In genomic region chr10:107351696-107352485, GRCm38 (mm10) we compare ENCODE assay signal across 28 mouse cellular contexts.
DNase-seq lines count a peak whose midpoint lies in the region; ATAC-seq and TF ChIP-seq lines count a peak whose summit lies in the region.
"Had no signal": no experiment of that assay in that cellular context is flagged by ENCODE, and none has a peak within 500 bp of the region (broad histone marks: within the 10 kb centered on the region; RNA-seq: fewer than 3 reads in every experiment).

No protein-coding gene starts in this region.

- WGBS in hindbrain, embryonic 11.5 days, result 52% methylated on average over 6 of the region's 6 CpGs
- WGBS in hindbrain, postnatal 0 days, result 31% methylated on average over 6 of the region's 6 CpGs

- no peak overlapping the region for H3K4me2 ChIP-seq in hindbrain, embryonic 11.5 days (replicated peaks; ENCODE audit: low read depth, low read length)
- no peak overlapping the region for H3K4me2 ChIP-seq in hindbrain, postnatal 0 days (ENCODE audit: low read depth, low read length)
- H3K4me2 ChIP-seq: embryonic facial prominence, embryonic 12.5 days; heart, embryonic 15.5 days; liver, embryonic 15.5 days; lung, embryonic 15.5 days had no signal

- H3K9ac ChIP-seq in hindbrain, embryonic 11.5 days (ENCODE audit: low read depth, low read length), result no peak overlapping the region
- H3K9ac ChIP-seq in hindbrain, postnatal 0 days (replicated peaks; ENCODE audit: low read length), result no peak overlapping the region
- H3K9ac ChIP-seq: embryonic facial prominence, embryonic 12.5 days; heart, embryonic 15.5 days; liver, embryonic 15.5 days; lung, embryonic 15.5 days had no signal

- H3K4me1 ChIP-seq in hindbrain, embryonic 11.5 days (replicated peaks; ENCODE audit: control insufficient read depth, insufficient read depth, low read length), result no peaks in the 10 kb centered on the region
- H3K4me1 ChIP-seq in hindbrain, postnatal 0 days (ENCODE audit: insufficient read depth, low read length), result no peaks in the 10 kb centered on the region
- H3K4me1 ChIP-seq: embryonic facial prominence, embryonic 12.5 days; heart, embryonic 15.5 days; liver, embryonic 15.5 days; lung, embryonic 15.5 days had no signal

- peak; percentile 64 for DNase-seq in cerebellum, adult 9-10 months
- DNase-seq in cerebellum, postnatal 36 days, result no peak
- no peak for DNase-seq in hindbrain, embryonic 11.5 days (ENCODE audit: low spot score)
- no peak for DNase-seq in hindbrain, postnatal 0 days (ENCODE audit: low spot score)
- DNase-seq in MN1 (ENCODE audit: low spot score), result peak; percentile 69
- peak; percentile 22 for DNase-seq in brain, embryonic 18.5 days (ENCODE audit: low read depth, low spot score)
- no peak for DNase-seq in layer of hippocampus, postnatal 25 days (ENCODE audit: extremely low spot score in 1 of 2, low spot score in 1 of 2)
- DNase-seq in right cerebral cortex, postnatal 4 days, result no peak
- DNase-seq: adrenal gland, postnatal 36 days; cerebellum, adult 9-11 months; heart, postnatal 36 days; kidney, adult 18-20 months; layer of hippocampus, adult 9-11 months; liver; lung, postnatal 36 days; thymus, adult 2 months had no signal

- H3K4me3 ChIP-seq in hindbrain, embryonic 11.5 days (ENCODE audit: low read depth, low read length), result no peak overlapping the region
- H3K4me3 ChIP-seq in hindbrain, postnatal 0 days (ENCODE audit: low read length), result no peak overlapping the region
- H3K4me3 ChIP-seq: embryonic facial prominence, embryonic 12.5 days; erythroblast, embryonic 14.5 days; heart, embryonic 15.5 days; limb, embryonic 10.5 days; liver, embryonic 15.5 days; lung, embryonic 15.5 days; myocyte had no signal

- H3K27ac ChIP-seq in hindbrain, embryonic 11.5 days (ENCODE audit: low read depth, low read length), result no peak overlapping the region
- no peak overlapping the region for H3K27ac ChIP-seq in hindbrain, postnatal 0 days
- H3K27ac ChIP-seq: embryonic facial prominence, embryonic 12.5 days; heart, embryonic 15.5 days; kidney, postnatal 0 days; limb, embryonic 10.5 days; liver, embryonic 15.5 days; lung, embryonic 15.5 days; stomach, postnatal 0 days had no signal

- no peaks in the 10 kb centered on the region for H3K9me3 ChIP-seq in hindbrain, embryonic 11.5 days (ENCODE audit: control insufficient read depth, low read length)
- H3K9me3 ChIP-seq in hindbrain, postnatal 0 days (ENCODE audit: low read length), result no peaks in the 10 kb centered on the region
- H3K9me3 ChIP-seq: embryonic facial prominence, embryonic 12.5 days; heart, embryonic 15.5 days; limb, embryonic 10.5 days; liver, embryonic 15.5 days; lung, embryonic 15.5 days had no signal

- H3K27me3 ChIP-seq in hindbrain, embryonic 11.5 days (ENCODE audit: control insufficient read depth, insufficient read depth, low read length), result no peaks in the 10 kb centered on the region
- H3K27me3 ChIP-seq in hindbrain, postnatal 0 days (ENCODE audit: insufficient read depth, low read length), result no peaks in the 10 kb centered on the region
- H3K27me3 ChIP-seq: embryonic facial prominence, embryonic 12.5 days; heart, embryonic 15.5 days; liver, embryonic 15.5 days; lung, embryonic 15.5 days had no signal

- TF ChIP-seq CTCF in hindbrain, postnatal 0 days (IDR thresholded peaks at IDR 0.05; ENCODE audit: low read depth), result no peak

- no peaks in the 10 kb centered on the region for H3K36me3 ChIP-seq in hindbrain, embryonic 11.5 days (ENCODE audit: control insufficient read depth, insufficient read depth, low read length)
- H3K36me3 ChIP-seq in hindbrain, postnatal 0 days (ENCODE audit: insufficient read depth, low read length), result no peaks in the 10 kb centered on the region
- H3K36me3 ChIP-seq: embryonic facial prominence, embryonic 12.5 days; heart, embryonic 15.5 days; limb, embryonic 10.5 days; liver, embryonic 15.5 days; lung, embryonic 15.5 days had no signal

- 0 out of 2 replicates have a peak, but pooled peaks have one; percentile 28 for ATAC-seq in hindbrain, embryonic 11.5 days (ENCODE audit: low FRiP score)
- no peak for ATAC-seq in hindbrain, postnatal 0 days
- ATAC-seq: CD4-positive, CD25-positive, alpha-beta regulatory T cell, adult 4 months; hindbrain, embryonic 16.5 days; Patski had no signal

Comparison
In these comparisons a context has a peak if more than half of its experiments do, and no peak if none do; other contexts are left out.
1. DNase-seq: peak in cerebellum, adult 9-10 months (single experiment), MN1 (single experiment) and brain, embryonic 18.5 days (single experiment); none in cerebellum, postnatal 36 days (0 of 2), hindbrain, embryonic 11.5 days (single experiment), hindbrain, postnatal 0 days (single experiment), layer of hippocampus, postnatal 25 days (0 of 2) and right cerebral cortex, postnatal 4 days (single experiment).